Mouse (Mus musculus) neural tube, embryonic 11.5 days (tissue): ENCODE measurements around the gene Poc1b. TPM values are rescaled to one million over a fixed set of nuclear protein-coding genes. Genes with fewer than 3 reads are reported as not detected.
"Not testable (repeated sequence)": the region's sequence is repeated elsewhere in the genome, so short reads cannot be mapped to it uniquely, and the experiment has no call there.

Experiments used
- ATAC-seq: fragments of 200-750 bp; cut with Nextera tagmentation; 2 replicates; pipeline ENCODE4 v1.8.0; 2017; ENCODE audit warnings: moderate number of reproducible peaks, mild to moderate bottlenecking, moderate TSS enrichment, moderate library complexity; ENCODE audit not compliant: insufficient read depth, low FRiP score, low TSS enrichment
- DNase-seq: peaks from one replicate; pipeline ENCODE4 v3.0.0-alpha.2; 2015; ENCODE audit warnings: low spot score
- H3K27ac ChIP-seq: fragments of 300-500 bp; sonication (generic); 2 replicates; pipeline ENCODE4 v1.5.1; 2014; ENCODE audit warnings: low read depth, mild to moderate bottlenecking, low read length
- H3K27me3 ChIP-seq: fragments of 300-500 bp; sonication (generic); 2 replicates; pipeline ENCODE4 v1.6.1; 2014; ENCODE audit warnings: mild to moderate bottlenecking, low read length, mixed read lengths; ENCODE audit not compliant: control insufficient read depth, insufficient read depth
- H3K36me3 ChIP-seq: fragments of 300-500 bp; sonication (generic); 2 replicates; pipeline ENCODE4 v1.6.1; 2014; ENCODE audit warnings: mild to moderate bottlenecking, low read length, moderate library complexity, mixed read lengths; ENCODE audit not compliant: control insufficient read depth, insufficient read depth
- H3K4me1 ChIP-seq: fragments of 300-500 bp; sonication (generic); 2 replicates; pipeline ENCODE4 v1.6.1; 2014; ENCODE audit warnings: low read length, mixed read lengths; ENCODE audit not compliant: control insufficient read depth, insufficient read depth
- H3K4me2 ChIP-seq: fragments of 300-500 bp; sonication (generic); 2 replicates; pipeline ENCODE4 v1.6.1; 2014; ENCODE audit warnings: low read depth, mild to moderate bottlenecking, moderate library complexity
- H3K4me3 ChIP-seq: fragments of 300-500 bp; sonication (generic); 2 replicates; pipeline ENCODE4 v1.5.1; 2014; ENCODE audit warnings: low read depth, low read length
- H3K9ac ChIP-seq: fragments of 300-500 bp; sonication (generic); 2 replicates; pipeline ENCODE4 v1.6.1; 2014; ENCODE audit warnings: mild to moderate bottlenecking, low read length
- H3K9me3 ChIP-seq: fragments of 300-500 bp; sonication (generic); 2 replicates; pipeline ENCODE4 v1.6.1; 2016; ENCODE audit warnings: low read length; ENCODE audit not compliant: control insufficient read depth
- WGBS: fragments of 180-500 bp; shearing (Covaris S2); extraction: QIAGEN DNeasy Blood & Tissue Kit; methylation state at CpG from one replicate; pipeline ENCODE4 v1.1.7; 2014; 5-methylcytosine and 5-hydroxymethylcytosine counted together
- polyA plus RNA-seq: library from polyadenylated mRNA; unstranded; fragments of >200 nt; fragmentation: Nextera tagmentation; extraction: Ambion mirVana; gene quantifications from 2 replicates; pipeline ENCODE4 v1.2.1, GENCODE M21; 2014

The Poc1b gene
- polyA plus RNA-seq, 1 experiment from 2014 or later: 39.4 TPM

- WGBS: 94% methylated on average over 10 of the region's 10 CpGs
- not testable (repeated sequence) for H3K9ac ChIP-seq
Observed at GRCm38 (mm10) chr10:99157697-99158096, 50.9 kb downstream of the Poc1b start.

GRCm38 (mm10) chr10:99161987-99162582 lies 55.2 kb downstream of the Poc1b start:
- Histone ChIP-seq H3K36me3 (no peaks in the 10 kb centered on the region), H3K4me3 (no peak overlapping the region), H3K27me3 (no peaks in the 10 kb centered on the region), H3K4me1 (no peaks in the 10 kb centered on the region), H3K27ac (no peak overlapping the region), H3K4me2 (no peak overlapping the region), H3K9me3 (no peaks in the 10 kb centered on the region), H3K9ac (no peak overlapping the region)
- DNase-seq (peak; percentile 55), ATAC-seq (peak; percentile 36; the same call in 1 of the 2 replicates)
- WGBS: 45% methylated on average over 8 of the region's 8 CpGs

More at GRCm38 (mm10) chr10:99157697-99158096, 50.9 kb downstream of the Poc1b start:
- not testable (repeated sequence) for H3K27ac ChIP-seq, H3K36me3 ChIP-seq, H3K27me3 ChIP-seq, H3K9me3 ChIP-seq, ATAC-seq, H3K4me1 ChIP-seq, DNase-seq, H3K4me3 ChIP-seq, H3K4me2 ChIP-seq

DNA sequence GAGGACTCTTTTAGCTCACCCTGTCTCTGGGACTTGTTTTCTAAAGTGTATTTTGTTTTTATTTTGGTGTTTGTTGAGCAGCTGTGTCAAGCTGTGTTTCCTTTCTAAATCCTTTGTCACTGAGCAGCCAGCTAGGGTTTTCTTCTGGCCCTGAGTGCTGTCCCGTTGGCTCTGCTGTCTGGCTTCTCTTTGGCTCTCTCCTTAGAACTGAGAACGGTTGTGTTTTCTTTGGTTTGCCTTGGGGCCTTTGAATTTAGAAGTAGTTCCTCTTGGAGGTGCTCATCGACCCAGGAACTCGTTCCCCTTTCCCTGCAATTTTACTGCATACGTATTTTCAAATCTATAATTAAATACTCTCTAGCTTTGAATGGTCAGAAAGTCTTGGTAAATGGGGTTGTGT lies 56.2 kb downstream of the Poc1b start:
- no peaks in the 10 kb centered on the region for H3K4me1 ChIP-seq
- DNase-seq (no peak), ATAC-seq (no peak)
- no peak overlapping the region for H3K27ac ChIP-seq
- H3K9me3 ChIP-seq: no peaks in the 10 kb centered on the region
- H3K4me3 ChIP-seq: no peak overlapping the region
- no peak overlapping the region for H3K9ac ChIP-seq
- WGBS: 87% methylated on average over 5 of the region's 5 CpGs
- H3K27me3 ChIP-seq: no peaks in the 10 kb centered on the region
- no peaks in the 10 kb centered on the region for H3K36me3 ChIP-seq
- H3K4me2 ChIP-seq: no peak overlapping the region

- peak; percentile 44 for DNase-seq
- Histone ChIP-seq H3K9me3 (no peaks in the 10 kb centered on the region), H3K36me3 (no peaks in the 10 kb centered on the region), H3K4me3 (no peak overlapping the region), H3K27me3 (no peaks in the 10 kb centered on the region), H3K27ac (no peak overlapping the region), H3K4me1 (no peaks in the 10 kb centered on the region), H3K4me2 (no peak overlapping the region), H3K9ac (no peak overlapping the region)
- ATAC-seq: peak; percentile 57
- WGBS: 36% methylated on average over 13 of the region's 13 CpGs
Observed at GRCm38 (mm10) chr10:99164871-99165477, 58.1 kb downstream of the Poc1b start.

DNA sequence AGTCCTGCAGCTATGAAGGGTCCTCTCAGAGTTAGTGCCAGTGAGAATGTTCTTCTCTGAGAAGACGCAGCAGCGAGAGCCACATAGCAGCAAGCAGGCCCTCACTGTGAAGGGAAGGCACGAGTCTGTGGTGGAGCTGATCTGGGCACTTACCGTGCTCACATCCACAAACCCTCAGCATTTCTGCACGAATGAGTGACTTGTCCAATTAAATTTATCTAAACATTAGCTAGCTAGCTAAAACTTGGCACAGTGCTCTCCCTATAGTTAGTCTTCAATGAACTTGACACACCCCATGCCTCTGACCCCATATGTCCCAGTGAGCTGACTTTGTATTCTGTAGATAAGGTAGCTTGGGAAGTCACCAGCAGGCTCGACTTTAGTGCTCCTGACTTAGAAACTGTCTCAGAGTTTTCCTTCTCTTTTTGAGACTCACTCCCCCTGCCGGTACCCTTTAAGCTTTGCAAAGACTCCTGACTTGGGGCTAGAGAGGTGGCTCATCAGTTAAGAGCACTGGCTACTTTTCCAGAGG lies 59.0 kb downstream of the Poc1b start:
- 84% methylated on average over 7 of the region's 7 CpGs for WGBS
- Histone ChIP-seq H3K9me3 (no peaks in the 10 kb centered on the region), H3K4me3 (no peak overlapping the region), H3K27ac (no peak overlapping the region), H3K36me3 (no peaks in the 10 kb centered on the region), H3K9ac (no peak overlapping the region), H3K27me3 (no peaks in the 10 kb centered on the region), H3K4me1 (no peaks in the 10 kb centered on the region), H3K4me2 (no peak overlapping the region)
- ATAC-seq: no peak
- DNase-seq: no peak

- WGBS: 76% methylated on average over 3 of the region's 3 CpGs
- Histone ChIP-seq H3K9ac (no peak overlapping the region), H3K9me3 (no peaks in the 10 kb centered on the region), H3K36me3 (no peaks in the 10 kb centered on the region), H3K4me1 (peaks cover 2% of the 10 kb centered on the region; the same call in 1 of the 2 replicates), H3K27ac (no peak overlapping the region), H3K4me2 (no peak overlapping the region), H3K27me3 (no peaks in the 10 kb centered on the region), H3K4me3 (no peak overlapping the region)
- DNase-seq (no peak), ATAC-seq (no peak)
Observed at GRCm38 (mm10) chr10:99166392-99166791, 59.6 kb downstream of the Poc1b start.

GRCm38 (mm10) chr10:99168404-99168803 lies 61.6 kb downstream of the Poc1b start:
- WGBS: 76% methylated on average over 6 of the region's 6 CpGs
- no peak for DNase-seq
- ATAC-seq: no peak
- Histone ChIP-seq H3K27me3 (no peaks in the 10 kb centered on the region), H3K4me2 (no peak overlapping the region), H3K4me1 (peaks cover 16% of the 10 kb centered on the region), H3K9ac (no peak overlapping the region), H3K36me3 (no peaks in the 10 kb centered on the region), H3K27ac (no peak overlapping the region), H3K4me3 (no peak overlapping the region), H3K9me3 (no peaks in the 10 kb centered on the region)

DNA sequence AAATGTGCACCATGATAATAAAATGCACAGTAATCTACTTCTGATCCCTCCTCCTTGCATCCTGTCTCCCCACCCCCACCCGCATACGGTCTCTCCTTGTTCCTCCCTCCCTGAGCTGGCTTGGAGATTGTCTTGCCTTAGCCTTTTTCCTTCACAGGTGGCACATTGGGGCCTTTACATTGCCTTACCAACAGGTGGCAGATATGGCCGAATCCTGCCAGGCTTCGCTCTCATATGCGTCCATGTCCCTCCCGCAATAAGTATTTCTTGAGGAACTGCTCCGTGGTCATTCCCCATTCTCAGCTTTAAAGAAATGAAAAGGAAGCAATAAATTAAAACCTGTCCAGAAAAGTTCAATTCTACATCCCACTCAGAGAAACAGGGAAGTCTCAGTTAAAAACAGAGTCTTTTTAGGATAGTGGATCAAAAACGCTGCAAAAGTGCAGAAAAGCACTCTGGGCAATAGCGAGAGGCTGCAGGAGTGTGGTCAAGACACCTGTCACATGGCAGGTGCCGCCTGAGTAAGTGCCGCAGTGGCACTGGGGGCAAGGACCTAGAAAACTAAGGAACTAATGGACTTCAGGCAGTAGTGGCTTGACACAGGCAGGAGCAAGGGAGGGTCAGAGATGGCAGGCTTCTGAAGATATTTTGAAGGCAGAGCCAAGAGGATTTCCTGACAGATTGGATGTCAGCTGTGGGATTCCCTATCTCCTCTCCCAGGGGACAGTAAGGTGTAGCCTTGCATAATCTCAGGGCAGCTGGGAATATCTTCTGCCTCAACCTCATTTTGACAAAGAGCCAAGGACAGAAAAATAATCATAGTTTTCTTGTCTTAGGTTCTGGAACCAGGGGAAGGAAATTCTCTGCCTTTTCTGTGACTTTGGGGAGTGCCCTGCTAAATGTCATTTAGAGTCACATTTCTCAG lies 62.3 kb downstream of the Poc1b start:
- H3K27ac ChIP-seq: no peak overlapping the region
- H3K9me3 ChIP-seq: no peaks in the 10 kb centered on the region
- H3K27me3 ChIP-seq: no peaks in the 10 kb centered on the region
- no peak overlapping the region for H3K4me3 ChIP-seq
- H3K4me1 ChIP-seq: peaks cover 16% of the 10 kb centered on the region
- DNase-seq: no peak
- ATAC-seq: no peak
- no peak overlapping the region for H3K9ac ChIP-seq
- no peak overlapping the region for H3K4me2 ChIP-seq
- H3K36me3 ChIP-seq: no peaks in the 10 kb centered on the region
- 80% methylated on average over 11 of the region's 11 CpGs for WGBS
